Mouse (Mus musculus): Measurements from ENCODE around the gene Clip2. TPM values are rescaled to one million over a fixed set of nuclear protein-coding genes. Genes with fewer than 3 reads are reported as not detected.

Gene Clip2
- polyA plus RNA-seq, 1 experiment: 5.6 TPM

DNA sequence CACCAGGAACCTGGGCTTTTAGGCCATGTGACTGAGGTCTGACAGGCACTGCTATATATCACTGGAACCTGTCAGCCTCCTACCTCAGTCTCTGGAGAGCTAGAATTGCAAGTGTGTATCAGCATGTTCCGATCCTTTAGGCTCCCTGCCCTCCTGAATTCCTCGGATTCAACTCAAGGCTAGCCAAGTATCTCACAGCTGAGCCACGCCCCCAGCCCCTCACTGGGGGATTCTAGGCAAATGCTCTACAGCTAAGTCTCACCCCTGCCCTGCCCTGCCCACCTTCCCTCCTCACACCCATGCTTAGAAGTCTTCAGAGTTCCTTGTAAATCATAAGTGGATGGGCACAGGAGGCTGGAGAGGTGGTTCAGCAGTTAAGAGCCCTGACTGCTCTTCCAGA lies 111.1 kb downstream of the Clip2 start:
- Histone ChIP-seq H3K27ac (ENCODE audit: insufficient read depth, low read length) (no peak overlapping the region), H3K36me3 (ENCODE audit: control insufficient read depth, insufficient read depth, low read length, poor library complexity, severe bottlenecking) (no peaks in the 10 kb centered on the region), H3K27me3 (ENCODE audit: control insufficient read depth, insufficient read depth, low read length, poor library complexity, severe bottlenecking) (no peaks in the 10 kb centered on the region), H3K4me1 (ENCODE audit: control insufficient read depth, insufficient read depth, low read length) (peaks cover 20% of the 10 kb centered on the region), H3K9me3 (replicated peaks; ENCODE audit: control insufficient read depth, insufficient read depth, low read length, poor library complexity, severe bottlenecking) (no peaks in the 10 kb centered on the region), H3K4me3 (ENCODE audit: low read depth, low read length) (no peak overlapping the region), H3K9ac (ENCODE audit: low read depth, poor library complexity, severe bottlenecking) (no peak overlapping the region)
- TF ChIP-seq POLR2A (IDR thresholded peaks at IDR 0.05; ENCODE audit: insufficient read depth, low read length) (no peak), EP300 (IDR thresholded peaks at IDR 0.05; ENCODE audit: insufficient read depth, low read depth, low read length) (no peak), CTCF (IDR thresholded peaks at IDR 0.05; ENCODE audit: low read depth, low read length) (no peak)

DNA sequence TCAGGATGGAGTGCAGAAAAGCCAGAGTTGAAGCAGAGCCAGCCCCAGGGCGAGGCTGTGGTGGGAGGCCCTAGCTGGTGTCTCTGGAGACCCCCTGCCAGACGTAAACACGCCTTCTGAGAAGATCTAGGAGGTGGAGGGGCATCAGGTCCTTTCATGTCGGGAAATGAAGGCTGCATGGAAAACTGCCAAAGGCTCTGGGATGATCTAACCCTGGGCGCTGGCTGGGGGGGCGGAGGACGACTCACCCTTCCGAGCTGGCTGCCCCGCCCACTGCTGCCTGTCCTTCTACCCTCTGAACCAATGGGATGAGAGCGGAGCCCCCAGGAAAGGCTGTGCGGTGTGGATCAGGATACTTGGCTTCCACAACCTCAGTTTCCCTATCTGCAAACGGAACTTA lies 112.1 kb downstream of the Clip2 start:
- H3K4me3 ChIP-seq (ENCODE audit: low read depth, low read length): no peak overlapping the region
- H3K27ac ChIP-seq (ENCODE audit: insufficient read depth, low read length): peak overlapping the region; percentile 62
- no peak overlapping the region for H3K9ac ChIP-seq (ENCODE audit: low read depth, poor library complexity, severe bottlenecking)
- H3K9me3 ChIP-seq (replicated peaks; ENCODE audit: control insufficient read depth, insufficient read depth, low read length, poor library complexity, severe bottlenecking): no peaks in the 10 kb centered on the region
- no peak for TF ChIP-seq EP300 (IDR thresholded peaks at IDR 0.05; ENCODE audit: insufficient read depth, low read depth, low read length)
- TF ChIP-seq POLR2A (IDR thresholded peaks at IDR 0.05; ENCODE audit: insufficient read depth, low read length): no peak
- TF ChIP-seq CTCF (IDR thresholded peaks at IDR 0.05; ENCODE audit: low read depth, low read length): no peak
- H3K4me1 ChIP-seq (ENCODE audit: control insufficient read depth, insufficient read depth, low read length): peaks cover 21% of the 10 kb centered on the region
- no peaks in the 10 kb centered on the region for H3K27me3 ChIP-seq (ENCODE audit: control insufficient read depth, insufficient read depth, low read length, poor library complexity, severe bottlenecking)
- no peaks in the 10 kb centered on the region for H3K36me3 ChIP-seq (ENCODE audit: control insufficient read depth, insufficient read depth, low read length, poor library complexity, severe bottlenecking)

DNA sequence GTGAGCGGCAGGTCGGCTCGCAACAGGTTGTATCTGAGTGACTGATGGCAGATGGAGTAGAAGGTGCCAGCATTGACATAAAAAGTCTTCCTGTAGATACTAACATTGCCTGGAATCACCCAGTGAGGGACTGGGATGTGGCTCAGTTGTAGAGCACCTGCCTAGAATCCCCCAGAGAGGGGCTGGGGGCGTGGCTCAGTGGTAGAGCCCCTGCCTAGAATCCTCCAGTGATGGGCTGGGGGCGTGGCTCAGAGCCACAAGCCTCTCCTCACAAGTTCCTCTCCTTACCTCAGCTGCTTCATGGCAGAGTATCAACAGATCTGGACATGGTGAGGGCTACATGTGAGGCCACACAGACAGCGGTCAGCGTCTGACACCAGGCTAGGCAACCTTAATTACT lies 112.8 kb downstream of the Clip2 start:
- Histone ChIP-seq H3K4me3 (ENCODE audit: low read depth, low read length) (no peak overlapping the region), H3K9ac (ENCODE audit: low read depth, poor library complexity, severe bottlenecking) (no peak overlapping the region), H3K4me1 (ENCODE audit: control insufficient read depth, insufficient read depth, low read length) (peaks cover 21% of the 10 kb centered on the region), H3K36me3 (ENCODE audit: control insufficient read depth, insufficient read depth, low read length, poor library complexity, severe bottlenecking) (no peaks in the 10 kb centered on the region), H3K27ac (ENCODE audit: insufficient read depth, low read length) (peak overlapping the region; percentile 62), H3K9me3 (replicated peaks; ENCODE audit: control insufficient read depth, insufficient read depth, low read length, poor library complexity, severe bottlenecking) (no peaks in the 10 kb centered on the region), H3K27me3 (ENCODE audit: control insufficient read depth, insufficient read depth, low read length, poor library complexity, severe bottlenecking) (no peaks in the 10 kb centered on the region)
- TF ChIP-seq POLR2A (IDR thresholded peaks at IDR 0.05; ENCODE audit: insufficient read depth, low read length): no peak
- TF ChIP-seq EP300 (IDR thresholded peaks at IDR 0.05; ENCODE audit: insufficient read depth, low read depth, low read length): no peak
- no peak for TF ChIP-seq CTCF (IDR thresholded peaks at IDR 0.05; ENCODE audit: low read depth, low read length)

Other genes with a start within 250 kb of the Clip2 start
- 240 and 242 TPM in 2 replicates for gene Gtf2i, start 237.7 kb downstream of the Clip2 start, polyA plus RNA-seq (2011; ENCODE audit: insufficient read depth, insufficient read length, low read depth, missing spikeins)
- gene Gtf2ird1, start 95.7 kb downstream of the Clip2 start, polyA plus RNA-seq (2011; ENCODE audit: insufficient read depth, insufficient read length, low read depth, missing spikeins): 91.5 and 94.2 TPM in 2 replicates
- 0.33 and 0.69 TPM in 2 replicates for gene Syna, start 7.7 kb upstream of the Clip2 start, polyA plus RNA-seq (2011; ENCODE audit: insufficient read depth, insufficient read length, low read depth, missing spikeins)
- gene Rfc2, start 28.9 kb upstream of the Clip2 start, polyA plus RNA-seq (2011; ENCODE audit: insufficient read depth, insufficient read length, low read depth, missing spikeins): 121 and 122 TPM in 2 replicates
- 2.2 and 2.6 TPM in 2 replicates for gene Lat2, start 62.6 kb upstream of the Clip2 start, polyA plus RNA-seq (2011; ENCODE audit: insufficient read depth, insufficient read length, low read depth, missing spikeins)
- 304 and 309 TPM in 2 replicates for gene Eif4h, start 87.1 kb upstream of the Clip2 start, polyA plus RNA-seq (2011; ENCODE audit: insufficient read depth, insufficient read length, low read depth, missing spikeins)
- 17.9 and 19.1 TPM in 2 replicates for gene Limk1, start 136.2 kb upstream of the Clip2 start, polyA plus RNA-seq (2011; ENCODE audit: insufficient read depth, insufficient read length, low read depth, missing spikeins)
- gene Eln, start 194.9 kb upstream of the Clip2 start, polyA plus RNA-seq (2011; ENCODE audit: insufficient read depth, insufficient read length, low read depth, missing spikeins): 1.9 and 2.2 TPM in 2 replicates

All from ES-Bruce4 (cell line).